Comparison of ENCODE assay signal across 7 mouse cellular contexts in genomic region chr10:94942449-94943041, GRCm38 (mm10). TPM values are rescaled to one million over a fixed set of nuclear protein-coding genes. Genes with fewer than 3 reads are reported as not detected.
DNase-seq lines count a peak whose midpoint lies in the region; ATAC-seq and TF ChIP-seq lines count a peak whose summit lies in the region.

No protein-coding gene starts in this region.

- H3K4me1 ChIP-seq in ES-Bruce4 (ENCODE audit: control insufficient read depth, insufficient read depth, low read length) = no peaks in the 10 kb centered on the region
- H3K4me1 ChIP-seq in embryonic facial prominence, embryonic 14.5 days (ENCODE audit: control insufficient read depth, insufficient read depth, low read length) = peaks cover 7% of the 10 kb centered on the region; the same call in 1 of the 2 replicates
- peaks cover 31% of the 10 kb centered on the region for H3K4me1 ChIP-seq in hindbrain, embryonic 16.5 days (ENCODE audit: control insufficient read depth, insufficient read depth, low read depth, low read length)
- no peaks in the 10 kb centered on the region; the same call in 1 of the 2 replicates for H3K4me1 ChIP-seq in lung, adult 2 months (ENCODE audit: control insufficient read depth, insufficient read depth, low read length)

- WGBS in embryonic facial prominence, embryonic 14.5 days = 4% methylated on average over 16 of the region's 17 CpGs
- under 1% methylated on average over 16 of the region's 17 CpGs for WGBS in hindbrain, embryonic 16.5 days
- 13% methylated on average over 17 of the region's 17 CpGs for WGBS in lung, adult 2 months

- TF ChIP-seq POLR2A in ES-Bruce4 (IDR thresholded peaks at IDR 0.05; ENCODE audit: insufficient read depth, low read length) = no peak
- TF ChIP-seq POLR2A in lung, adult 2 months (IDR thresholded peaks at IDR 0.05; ENCODE audit: borderline replicate concordance, extremely low read depth, low read depth, low read length) = no peak

- no peak for TF ChIP-seq CTCF in ES-Bruce4 (IDR thresholded peaks at IDR 0.05; ENCODE audit: low read depth, low read length)
- TF ChIP-seq CTCF in lung, adult 2 months (IDR thresholded peaks at IDR 0.05; ENCODE audit: insufficient read depth, low read length) = no peak

- peak; percentile 17; the same call in 1 of the 2 replicates for ATAC-seq in embryonic facial prominence, embryonic 14.5 days (ENCODE audit: low read depth)
- ATAC-seq in hindbrain, embryonic 16.5 days = peak; percentile 19; the same call in 1 of the 2 replicates
- ATAC-seq in neutrophil, adult 5-6 weeks (ENCODE audit: extremely low read depth, insufficient number of reproducible peaks, low FRiP score, poor library complexity, severe bottlenecking) = peak; percentile 63

- no peaks in the 10 kb centered on the region for H3K36me3 ChIP-seq in ES-Bruce4 (ENCODE audit: control insufficient read depth, insufficient read depth, low read length, poor library complexity, severe bottlenecking)
- no peaks in the 10 kb centered on the region for H3K36me3 ChIP-seq in embryonic facial prominence, embryonic 14.5 days (ENCODE audit: control insufficient read depth, insufficient read depth, low read length)
- no peaks in the 10 kb centered on the region for H3K36me3 ChIP-seq in hindbrain, embryonic 16.5 days (ENCODE audit: control insufficient read depth, insufficient read depth, low read length)

- H3K9me3 ChIP-seq in ES-Bruce4 (replicated peaks; ENCODE audit: control insufficient read depth, insufficient read depth, low read length, poor library complexity, severe bottlenecking) = no peaks in the 10 kb centered on the region
- no peaks in the 10 kb centered on the region for H3K9me3 ChIP-seq in embryonic facial prominence, embryonic 14.5 days (ENCODE audit: control insufficient read depth, low read length)
- no peaks in the 10 kb centered on the region for H3K9me3 ChIP-seq in hindbrain, embryonic 16.5 days (ENCODE audit: control insufficient read depth, low read length)

- DNase-seq in B cell, adult 2 months = peak; percentile 85 to 89
- peak; percentile 53 for DNase-seq in embryonic facial prominence, embryonic 14.5 days (ENCODE audit: low spot score)
- peak; percentile 40 for DNase-seq in lung, adult 2 months
- DNase-seq in layer of hippocampus, adult 9-11 months = no peak

- H3K4me2 ChIP-seq in embryonic facial prominence, embryonic 14.5 days (ENCODE audit: low read depth, low read length) = peak overlapping the region; percentile 97
- H3K4me2 ChIP-seq in hindbrain, embryonic 16.5 days (ENCODE audit: low read length) = peak overlapping the region; percentile 77

- TF ChIP-seq EP300 in ES-Bruce4 (IDR thresholded peaks at IDR 0.05; ENCODE audit: insufficient read depth, low read depth, low read length) = no peak

- H3K9ac ChIP-seq in ES-Bruce4 (ENCODE audit: low read depth, poor library complexity, severe bottlenecking) = no peak overlapping the region
- peak overlapping the region; percentile 74 for H3K9ac ChIP-seq in embryonic facial prominence, embryonic 14.5 days (ENCODE audit: low read depth, low read length)
- H3K9ac ChIP-seq in hindbrain, embryonic 16.5 days (ENCODE audit: low read depth, low read length) = peak overlapping the region; percentile 93

- 0 out of 2 replicates have a peak overlapping the region, but pooled peaks have one; percentile 2 for H3K4me3 ChIP-seq in ES-Bruce4 (ENCODE audit: low read depth, low read length)
- peak overlapping the region; percentile 74 for H3K4me3 ChIP-seq in embryonic facial prominence, embryonic 14.5 days (ENCODE audit: low read depth, low read length)
- H3K4me3 ChIP-seq in hindbrain, embryonic 16.5 days (ENCODE audit: low read length) = peak overlapping the region; percentile 95
- H3K4me3 ChIP-seq in lung, adult 2 months (replicated peaks; ENCODE audit: extremely low read depth, low read depth, low read length) = peak overlapping the region; percentile 64

- H3K27me3 ChIP-seq in ES-Bruce4 (ENCODE audit: control insufficient read depth, insufficient read depth, low read length, poor library complexity, severe bottlenecking) = peaks cover 16% of the 10 kb centered on the region
- peaks cover 46% of the 10 kb centered on the region for H3K27me3 ChIP-seq in embryonic facial prominence, embryonic 14.5 days (replicated peaks; ENCODE audit: control insufficient read depth, insufficient read depth, low read length)
- H3K27me3 ChIP-seq in hindbrain, embryonic 16.5 days (replicated peaks; ENCODE audit: control insufficient read depth, insufficient read depth, low read length) = no peaks in the 10 kb centered on the region

- H3K27ac ChIP-seq in ES-Bruce4 (ENCODE audit: insufficient read depth, low read length) = no peak overlapping the region
- no peak overlapping the region for H3K27ac ChIP-seq in embryonic facial prominence, embryonic 14.5 days (replicated peaks; ENCODE audit: low read depth, low read length)
- H3K27ac ChIP-seq in hindbrain, embryonic 16.5 days (ENCODE audit: low read depth, low read length) = peak overlapping the region; percentile 72

RNA-seq across cellular contexts. Expression of gene Plxnc1, which starts 2.1 kb away (rescaled TPM):
- 0.91 and 1.3 TPM in 2 replicates for polyA plus RNA-seq in ES-Bruce4 (2011; ENCODE audit: insufficient read depth, insufficient read length, low read depth, missing spikeins)
- polyA plus RNA-seq in embryonic facial prominence, embryonic 14.5 days (2014; fragmentation: Nextera tagmentation; extraction: Ambion mirVana) = 3.7 and 4.3 TPM in 2 replicates
- 8.3 and 8.4 TPM in 2 replicates for polyA plus RNA-seq in hindbrain, embryonic 16.5 days (2015; fragmentation: Nextera tagmentation; extraction: Ambion mirVana)
- 4.6 and 5.4 TPM in 2 replicates for polyA plus RNA-seq in lung, adult 2 months (2012; rRNA removed)
- 37.8 and 47.5 TPM in 2 replicates for total RNA-seq in neutrophil, adult 5-6 weeks (2017)

Comparison
In these comparisons a context has a peak if more than half of its experiments do, and no peak if none do; other contexts are left out.
1. H3K4me3 ChIP-seq: peak in every context shown above with its lines; median percentile 95 in hindbrain, embryonic 16.5 days; 74 in embryonic facial prominence, embryonic 14.5 days; 64 in lung, adult 2 months; 2 in ES-Bruce4.